Mouse (Mus musculus) ES-E14 (cell line): ENCODE data around the gene Trim13.
"Not testable (repeated sequence)": the region's sequence is repeated elsewhere in the genome, so short reads cannot be mapped to it uniquely, and the experiment has no call there.

Experiments
- CHD2 ChIP-seq: IDR thresholded peaks from 2 replicates; pipeline ENCODE4 v1.6.1; 2014; ENCODE audit warnings: mild to moderate bottlenecking, low read depth, low read length, inconsistent platforms
- HCFC1 ChIP-seq: IDR thresholded peaks from 2 replicates; pipeline ENCODE4 v1.6.1; 2012; ENCODE audit warnings: low read length, inconsistent platforms, borderline replicate concordance; ENCODE audit not compliant: insufficient read depth
- ZC3H11A ChIP-seq: IDR thresholded peaks from 2 replicates; pipeline ENCODE4 v1.6.1; 2012; ENCODE audit warnings: low read depth, mild to moderate bottlenecking, inconsistent platforms, low read length, borderline replicate concordance
- ZNF384 ChIP-seq: IDR thresholded peaks from 2 replicates; pipeline ENCODE4 v1.6.1; 2012; ENCODE audit warnings: low read depth, low read length, inconsistent platforms

DNA sequence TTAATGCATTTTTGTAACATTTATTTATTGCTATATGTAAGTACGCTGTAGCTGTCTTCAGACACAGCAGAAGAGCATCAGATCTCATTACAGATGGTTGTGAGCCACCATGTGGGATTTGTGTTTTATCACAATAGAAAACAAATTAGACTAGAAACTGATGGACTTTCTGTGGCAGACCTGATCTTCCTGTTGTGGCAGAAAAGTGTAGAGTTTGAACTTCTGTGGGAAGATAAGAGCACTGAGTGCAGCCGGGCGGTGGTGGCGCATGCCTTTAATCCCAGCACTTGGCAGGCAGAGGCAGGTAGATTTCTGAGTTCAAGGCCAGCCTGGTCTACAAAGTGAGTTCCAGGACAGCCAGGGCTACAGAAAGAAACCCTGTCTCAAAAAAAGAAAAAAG lies 31.8 kb upstream of the Trim13 start:
- not testable (repeated sequence) for TF ChIP-seq ZC3H11A, CHD2, HCFC1, ZNF384
